Mouse (Mus musculus): Measurements from ENCODE around the gene Gm1604a.
"Not testable (repeated sequence)": the region's sequence is repeated elsewhere in the genome, so short reads cannot be mapped to it uniquely, and the experiment has no call there.

Gene Gm1604a

DNA sequence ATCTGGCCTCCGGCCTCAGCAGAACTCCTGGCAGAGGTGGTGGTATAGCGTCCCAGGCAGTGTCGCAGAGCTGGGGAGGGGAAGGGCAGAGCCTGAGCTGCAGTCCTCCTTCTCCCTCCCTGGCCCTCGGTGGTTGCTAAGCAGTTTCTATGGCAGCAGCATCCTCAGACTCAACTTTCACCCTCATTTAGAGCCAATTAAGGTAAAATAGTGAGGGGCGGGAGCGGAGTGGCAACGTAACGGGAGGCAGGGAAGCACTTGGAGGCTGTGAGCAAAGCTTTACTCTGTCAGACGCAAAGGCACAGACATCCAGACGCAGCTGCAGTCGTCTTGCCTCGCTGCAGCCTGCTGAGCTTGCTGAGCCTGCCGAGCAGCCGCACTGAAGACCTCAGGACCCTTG, at the start of gene Gm1604a:
Gene Gm1604a (plus strand): TSS at position 312 of the 400 bp plus-strand sequence.
- DNase-seq: peak; percentile 7 to 23

DNA sequence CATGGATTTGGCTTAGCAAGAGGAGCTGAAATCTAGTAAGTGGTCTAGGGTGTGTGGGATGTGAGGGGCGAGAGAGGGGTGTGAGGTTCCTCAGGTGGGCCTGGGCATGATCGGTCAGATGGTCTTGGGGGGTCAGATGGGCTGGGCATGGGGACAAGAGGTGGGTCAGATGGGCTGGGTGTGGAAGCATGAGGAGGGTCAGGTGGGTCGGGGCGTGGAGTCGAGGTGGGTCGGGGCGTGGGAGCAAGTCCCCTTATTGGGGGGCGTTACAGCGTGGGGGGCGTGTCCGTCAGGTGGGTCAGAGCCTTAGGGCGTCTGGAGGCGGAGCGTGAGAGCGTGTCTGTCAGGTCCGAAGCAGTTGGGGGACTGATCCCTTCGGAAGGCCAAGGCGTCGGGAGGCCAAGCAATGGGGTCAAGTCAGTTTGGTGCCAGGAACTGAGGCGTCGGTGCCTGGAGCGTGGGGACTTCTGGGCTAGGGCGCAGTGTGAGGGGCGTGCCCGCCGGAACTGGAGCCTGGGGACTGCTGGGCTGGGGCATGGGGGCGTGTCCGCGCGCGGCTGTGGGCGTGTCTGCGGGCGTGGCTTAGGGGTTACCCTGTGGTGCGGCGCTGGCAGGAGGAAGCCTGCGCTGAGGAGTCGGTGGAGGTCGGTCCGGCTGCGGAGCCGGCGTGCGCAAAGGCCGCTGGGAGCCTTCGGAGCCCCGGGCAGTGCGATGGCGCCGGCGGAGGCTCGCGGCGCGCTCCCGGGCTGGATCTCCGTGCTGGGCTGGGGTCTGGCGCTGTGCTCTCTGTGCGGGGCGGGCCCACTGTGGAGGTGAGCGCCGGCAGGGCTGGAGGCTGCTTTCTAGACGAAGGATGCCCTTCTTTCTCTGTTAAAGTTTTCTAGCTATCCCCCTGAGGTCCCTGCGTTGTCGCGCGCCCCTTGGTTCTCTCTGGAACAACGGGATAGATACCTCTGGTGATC, 46.8 kb upstream of the Gm1604a start, which contains the start of gene Gm49721:
Gene Gm49721 (plus strand): TSS at position 618 of the 962 bp plus-strand sequence.
- DNase-seq: peak; percentile 60 to 67

DNA sequence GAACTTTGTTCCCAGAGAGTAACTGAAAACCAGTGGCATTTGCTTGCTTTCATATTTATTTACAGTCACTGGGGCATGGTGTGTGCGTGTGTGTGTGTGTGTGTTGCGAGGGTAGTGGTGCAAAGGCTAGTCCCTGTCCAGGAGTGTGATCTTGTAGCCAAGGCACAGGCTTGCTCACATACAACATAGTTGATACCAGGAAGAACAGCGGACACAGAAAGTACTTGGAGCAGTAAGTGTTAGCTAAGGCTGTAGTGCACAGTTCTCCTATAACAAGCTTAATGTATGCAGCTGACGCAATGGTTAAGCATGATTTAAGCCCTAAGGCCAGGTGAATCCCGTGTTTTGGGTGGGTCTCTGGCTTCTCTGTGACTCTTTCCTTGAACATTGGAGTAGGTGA, 46.0 kb upstream of the Gm1604a start:
- DNase-seq: not testable (repeated sequence)

DNA sequence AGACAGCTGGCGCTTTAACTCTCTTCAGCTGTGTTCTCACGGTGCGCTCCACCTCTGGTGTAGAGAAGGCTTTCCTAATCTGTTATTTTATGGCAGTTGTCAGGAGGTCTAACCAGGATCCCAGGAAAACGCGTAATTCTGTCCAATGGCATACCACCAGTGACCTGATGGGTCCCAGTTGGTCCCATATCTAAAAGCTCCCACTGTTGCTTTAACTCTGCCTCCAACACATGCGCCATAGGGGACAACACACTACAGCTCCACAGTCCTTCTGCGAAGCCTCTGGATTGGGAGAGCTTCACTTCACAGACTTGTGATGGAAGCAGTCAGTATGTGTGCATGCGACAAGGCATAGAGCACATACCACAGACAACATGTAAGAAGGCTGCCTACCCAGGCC, 45.2 kb upstream of the Gm1604a start:
- not testable (repeated sequence) for DNase-seq

DNA sequence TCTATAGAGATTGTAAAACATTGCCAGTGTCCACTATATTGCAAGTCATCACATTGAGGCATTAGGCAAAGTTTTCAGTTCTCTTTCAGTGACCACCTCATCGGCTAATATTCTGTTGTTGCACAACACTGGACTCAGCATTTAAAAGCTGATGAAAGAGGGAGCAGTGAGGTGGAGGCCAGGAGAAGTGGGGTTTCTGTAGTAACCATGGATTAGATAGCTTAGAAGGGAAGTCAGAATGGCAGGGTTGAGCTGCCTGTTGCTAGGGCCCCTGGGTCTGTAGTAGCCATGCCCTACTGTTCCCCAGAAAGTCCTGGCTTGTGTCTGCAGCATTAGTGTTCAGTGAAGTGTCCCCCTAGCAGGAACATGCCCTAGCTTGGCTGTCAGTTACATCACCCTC, 39.2 kb upstream of the Gm1604a start:
- not testable (repeated sequence) for DNase-seq

DNA sequence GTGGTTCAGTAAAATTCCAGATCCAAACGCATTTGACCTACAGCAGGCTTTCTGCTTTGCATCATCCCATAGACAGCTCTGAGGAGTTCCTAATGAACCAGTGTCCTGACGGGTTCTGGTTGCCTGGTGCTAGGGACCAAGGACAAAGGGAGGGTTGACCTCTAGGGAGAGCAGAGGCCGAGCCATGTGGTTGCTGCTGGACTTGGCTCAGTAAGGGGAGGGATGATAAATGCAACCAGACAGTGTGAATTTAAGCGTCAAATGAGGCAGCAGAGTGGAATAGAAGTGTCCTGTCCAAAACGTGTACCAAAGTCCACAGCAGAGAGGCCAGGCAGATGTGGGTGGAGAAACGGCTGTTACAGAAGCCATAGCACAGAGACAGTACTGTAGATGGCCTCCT, 29.9 kb upstream of the Gm1604a start:
- not testable (repeated sequence) for DNase-seq

DNA sequence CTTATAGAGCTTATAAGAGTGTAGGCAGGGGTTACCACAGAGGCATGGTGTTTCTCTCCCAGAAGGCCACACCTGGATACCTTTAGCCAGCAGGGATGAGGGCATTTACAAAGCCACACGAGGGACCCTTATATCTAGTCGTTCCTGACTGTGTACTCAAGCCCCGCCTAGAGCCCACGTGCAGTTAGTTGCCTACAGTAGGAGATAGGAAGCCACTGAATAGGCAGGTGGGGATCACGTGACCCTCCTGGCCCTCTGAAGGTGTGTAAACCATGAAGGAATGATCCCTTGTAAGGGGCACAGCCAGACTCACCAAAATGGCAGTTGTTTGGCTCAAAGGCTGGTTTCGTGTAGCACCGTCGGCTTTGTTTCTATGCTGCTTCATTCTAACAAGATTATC, 28.5 kb upstream of the Gm1604a start:
- DNase-seq: not testable (repeated sequence)

DNA sequence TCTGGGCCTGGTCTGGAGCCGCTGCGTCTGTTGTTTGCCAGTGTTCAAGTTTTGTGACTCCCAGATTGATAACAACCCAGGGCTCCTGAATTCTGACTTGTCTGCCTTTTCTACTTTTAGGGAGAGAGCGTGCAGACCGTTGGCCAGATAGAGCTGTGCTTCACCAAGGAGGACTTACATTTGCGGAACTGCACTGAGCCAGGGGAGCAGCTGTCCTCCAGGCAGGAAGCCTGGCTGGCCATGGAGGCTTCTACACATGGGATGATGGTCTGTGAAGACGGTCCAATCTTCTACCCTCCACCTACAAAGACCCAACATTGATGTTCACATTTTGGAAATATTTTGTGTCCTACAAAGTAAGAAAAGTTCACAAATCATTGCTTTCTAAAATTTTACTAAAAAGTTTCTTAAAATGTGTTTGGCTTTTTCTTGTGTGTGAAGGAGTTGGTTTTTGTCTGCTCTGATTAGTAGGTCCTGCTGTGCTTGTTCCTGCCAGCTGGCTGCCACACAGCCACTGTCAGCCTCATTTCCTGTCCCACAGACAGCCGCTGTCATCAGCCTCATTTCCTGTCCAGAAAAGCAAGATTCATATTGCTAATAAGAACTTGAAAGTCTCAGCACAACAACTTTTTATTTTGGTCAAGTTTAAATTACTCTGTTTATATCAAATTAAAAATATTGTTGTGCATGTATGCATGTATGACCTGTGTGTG, 27.4 kb upstream of the Gm1604a start:
- not testable (repeated sequence) for DNase-seq

DNA sequence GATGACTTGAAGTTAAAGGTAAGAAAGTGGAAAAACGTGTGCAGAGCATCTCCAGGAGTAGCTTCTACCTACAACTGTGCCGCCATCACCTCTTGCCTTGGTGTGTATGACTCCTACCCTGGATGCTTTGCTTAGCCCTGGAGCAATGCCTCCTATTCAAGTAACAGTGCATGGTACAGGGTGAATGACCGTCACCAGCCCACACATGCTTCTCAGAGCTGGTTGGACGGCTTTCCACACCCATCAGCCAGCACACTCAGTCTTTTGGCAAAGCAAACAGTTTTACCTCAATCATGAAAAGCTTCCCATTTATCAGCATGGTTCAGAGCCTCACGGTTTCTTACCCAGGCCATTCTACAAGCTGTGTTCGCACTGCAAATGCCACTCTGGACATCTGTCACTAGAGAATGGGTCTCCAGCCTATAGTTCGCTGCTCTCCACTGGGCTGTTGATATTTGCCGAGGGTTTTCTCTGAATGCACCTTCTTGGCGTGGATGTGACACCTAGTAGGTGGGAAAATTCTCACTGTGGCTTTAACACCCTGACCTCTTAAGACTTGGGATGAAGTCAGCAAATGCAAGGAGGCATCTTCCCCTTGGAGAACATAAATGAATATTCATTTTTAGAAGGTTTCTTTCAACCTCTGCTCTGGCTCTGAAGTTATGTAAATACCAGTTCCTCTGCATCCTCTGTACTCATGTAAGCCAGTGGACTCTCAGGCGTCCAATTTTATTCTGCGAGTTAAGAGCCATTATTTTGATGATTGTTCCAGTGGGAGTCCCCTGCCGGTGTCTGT, 23.4 kb upstream of the Gm1604a start:
- DNase-seq: not testable (repeated sequence)

DNA sequence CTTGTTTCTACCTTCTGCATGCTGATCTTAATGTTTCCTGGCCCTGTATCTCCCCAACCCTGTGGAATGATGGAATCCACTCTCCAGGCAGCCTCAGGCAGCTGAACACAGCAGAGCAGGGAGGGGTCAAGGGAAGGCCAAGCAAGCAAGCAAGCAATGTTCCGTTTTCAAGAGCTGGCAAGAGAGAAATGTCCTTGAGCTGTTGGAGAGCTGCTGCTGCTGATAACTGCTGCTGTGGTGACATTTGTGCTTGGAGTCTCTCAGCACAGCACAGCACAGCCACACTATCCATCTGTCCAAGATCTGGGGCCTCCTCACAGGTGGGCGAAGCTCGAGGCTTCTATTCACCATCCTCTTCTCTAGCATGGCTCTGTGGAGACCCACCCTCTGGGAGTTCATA, 22.0 kb upstream of the Gm1604a start:
- not testable (repeated sequence) for DNase-seq

DNA sequence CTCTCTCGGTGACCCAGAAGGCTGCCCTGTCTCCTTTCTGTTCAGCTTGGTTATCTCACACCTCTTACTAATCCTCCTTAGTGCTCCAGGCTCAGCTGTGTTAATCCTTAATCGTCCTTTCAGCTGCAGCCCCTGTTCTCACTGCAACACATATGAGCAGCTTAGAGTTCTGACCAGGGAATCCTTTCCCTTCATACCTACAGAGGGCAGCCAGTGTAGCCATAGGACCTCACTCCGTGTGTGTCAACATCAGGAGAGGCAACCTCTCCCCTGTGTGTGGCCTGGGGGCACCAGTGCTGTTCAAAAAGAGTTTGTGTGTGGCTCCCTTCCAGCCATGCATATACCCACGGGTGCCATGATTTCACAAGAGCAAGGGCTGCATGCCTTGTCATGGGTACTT, 19.7 kb upstream of the Gm1604a start:
- DNase-seq: not testable (repeated sequence)

DNA sequence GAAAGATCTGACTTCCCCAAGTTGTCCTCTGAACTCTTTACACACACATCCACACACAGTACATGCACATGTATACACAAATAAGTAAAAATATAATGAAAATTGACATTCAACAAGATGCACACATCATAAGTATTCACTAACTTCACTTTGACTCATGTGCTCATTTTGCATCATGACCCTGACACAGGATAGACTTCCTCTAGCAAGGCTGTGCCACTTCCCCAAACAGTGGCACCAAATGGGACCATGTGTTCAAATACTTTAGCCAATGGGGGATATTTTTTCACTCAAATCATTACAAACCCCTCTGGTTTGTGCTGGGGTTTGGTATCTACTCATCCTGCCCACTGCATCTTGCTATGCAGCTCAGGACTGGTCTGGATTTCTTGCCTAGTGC, 16.5 kb upstream of the Gm1604a start:
- not testable (repeated sequence) for DNase-seq

DNA sequence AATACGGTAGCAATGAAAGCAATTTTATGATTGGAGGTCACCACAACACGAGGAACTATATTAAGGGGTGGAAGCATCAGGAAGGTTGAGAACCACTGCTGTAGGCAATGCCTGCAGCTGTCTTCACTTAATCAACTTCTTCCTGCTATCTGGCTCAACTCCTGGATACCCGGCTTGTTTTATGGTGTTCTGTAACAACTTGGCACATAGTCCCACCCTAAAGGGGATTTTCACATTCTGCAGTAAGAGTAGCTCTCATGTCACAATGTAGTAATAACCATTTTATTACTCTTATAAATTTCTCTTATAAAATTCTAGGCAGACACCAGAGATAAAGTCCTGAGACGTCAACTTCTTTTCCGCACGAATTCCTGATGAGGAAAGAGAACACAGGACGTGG, 15.9 kb upstream of the Gm1604a start:
- DNase-seq: not testable (repeated sequence)

DNA sequence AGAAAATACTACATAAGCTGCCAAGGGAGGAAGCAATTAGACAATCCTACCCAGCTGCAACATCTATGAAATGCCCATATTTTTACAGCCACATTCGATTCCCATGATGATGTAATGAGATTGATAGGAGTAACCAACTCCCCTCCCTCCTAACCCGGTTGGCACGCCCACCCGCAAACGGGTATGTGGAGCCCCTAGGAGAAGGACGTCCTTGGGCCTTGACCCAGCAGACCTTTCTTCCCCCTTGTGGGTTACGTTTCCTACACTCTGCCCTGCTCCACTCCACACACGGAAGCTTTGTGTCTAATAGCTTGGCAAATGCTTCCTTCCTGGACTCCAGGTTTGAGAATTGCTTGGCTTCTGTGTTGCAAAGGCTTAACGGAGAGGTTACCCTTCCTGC, 15.5 kb upstream of the Gm1604a start:
- not testable (repeated sequence) for DNase-seq

DNA sequence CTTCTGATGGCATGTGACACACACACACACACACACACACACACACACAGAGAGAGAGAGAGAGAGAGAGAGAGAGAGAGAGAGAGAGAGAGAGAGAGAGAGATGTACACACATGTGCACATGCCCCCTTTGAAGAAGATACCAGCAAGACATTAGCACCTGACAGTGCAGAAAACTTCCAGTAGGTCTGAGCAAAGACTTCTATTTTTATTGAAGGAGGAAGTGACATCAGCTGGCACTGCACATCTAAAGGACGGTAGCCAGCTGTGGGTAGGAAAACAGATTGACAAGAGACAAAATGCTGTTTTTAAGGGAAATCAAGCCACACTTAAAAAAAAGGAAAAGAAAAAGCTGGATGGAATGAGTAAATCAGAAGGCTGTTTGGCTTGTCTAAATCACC, 11.2 kb upstream of the Gm1604a start:
- not testable (repeated sequence) for DNase-seq

DNA sequence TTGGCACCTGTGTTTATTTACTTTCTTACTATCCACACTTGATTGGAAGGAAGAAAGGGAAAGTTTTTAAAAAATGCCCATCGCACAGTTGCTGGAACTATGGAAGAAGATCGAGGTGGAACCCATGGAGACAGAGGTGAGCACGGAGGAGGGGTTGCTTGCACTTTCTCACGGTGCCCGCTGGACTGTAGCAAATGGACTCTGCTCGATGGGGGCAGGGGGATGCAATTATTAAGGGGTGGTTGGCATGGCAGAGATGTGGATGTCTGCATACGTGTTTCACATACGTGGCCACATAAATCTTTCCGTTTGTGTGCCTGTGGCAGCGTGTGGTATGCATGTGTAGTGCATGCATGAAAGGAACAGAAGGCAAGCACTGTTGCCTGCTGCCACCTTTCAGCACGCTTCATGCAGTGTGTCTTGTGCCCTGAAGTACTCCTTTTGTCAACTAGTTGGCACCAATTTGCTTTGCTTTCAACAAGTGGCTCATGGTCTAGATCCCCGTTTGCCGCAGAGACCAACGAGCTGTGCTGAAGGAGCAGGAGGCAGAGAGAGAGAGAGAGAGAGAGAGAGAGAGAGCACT, 487 bp downstream of the Gm1604a start:
- not testable (repeated sequence) for DNase-seq

DNA sequence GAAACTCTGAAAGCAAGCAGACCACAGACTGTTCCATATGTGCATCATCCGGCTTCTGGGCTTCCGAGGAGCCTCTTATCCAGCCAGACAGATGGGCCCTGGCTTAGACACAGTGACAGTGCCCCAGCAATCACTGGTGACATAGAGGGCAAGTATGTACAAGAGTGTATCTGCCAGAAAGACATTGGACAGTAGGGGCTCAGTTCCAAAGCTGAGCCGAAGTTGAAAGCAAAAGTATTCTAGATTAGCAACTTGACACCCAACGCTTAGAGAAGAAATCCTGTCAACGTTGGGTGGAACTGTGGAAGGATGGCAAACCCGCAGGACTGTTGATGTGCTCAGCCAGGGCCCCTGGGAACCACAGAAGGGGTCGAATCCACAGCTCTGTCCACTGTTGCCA, 4.8 kb downstream of the Gm1604a start:
- not testable (repeated sequence) for DNase-seq

DNA sequence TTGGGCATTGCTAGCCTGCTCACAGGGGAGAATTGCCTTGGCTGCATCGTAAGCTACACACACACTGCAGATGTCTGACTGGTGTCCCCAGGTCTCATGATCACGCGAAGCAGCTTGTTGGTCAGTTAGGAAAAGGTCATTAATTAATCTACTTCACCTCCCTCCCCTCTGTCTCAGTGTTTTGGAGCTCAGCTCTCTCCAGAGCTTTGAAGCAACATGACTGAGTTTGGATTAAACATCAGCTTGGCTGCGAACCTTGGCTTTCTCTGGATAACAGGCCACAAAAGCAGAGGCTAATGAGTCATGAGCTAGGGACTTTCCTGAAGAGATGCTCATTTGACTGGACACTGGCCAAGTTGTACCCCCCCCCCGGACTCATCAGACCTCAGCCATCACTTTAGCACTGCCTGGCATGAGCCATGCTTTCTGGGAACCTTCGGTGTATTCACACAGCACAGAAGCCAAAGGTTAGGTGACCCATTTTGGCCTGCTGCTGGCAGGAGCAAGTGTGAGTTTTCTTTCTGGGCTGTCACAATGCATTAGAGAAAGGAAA, 5.3 kb downstream of the Gm1604a start:
- not testable (repeated sequence) for DNase-seq

DNA sequence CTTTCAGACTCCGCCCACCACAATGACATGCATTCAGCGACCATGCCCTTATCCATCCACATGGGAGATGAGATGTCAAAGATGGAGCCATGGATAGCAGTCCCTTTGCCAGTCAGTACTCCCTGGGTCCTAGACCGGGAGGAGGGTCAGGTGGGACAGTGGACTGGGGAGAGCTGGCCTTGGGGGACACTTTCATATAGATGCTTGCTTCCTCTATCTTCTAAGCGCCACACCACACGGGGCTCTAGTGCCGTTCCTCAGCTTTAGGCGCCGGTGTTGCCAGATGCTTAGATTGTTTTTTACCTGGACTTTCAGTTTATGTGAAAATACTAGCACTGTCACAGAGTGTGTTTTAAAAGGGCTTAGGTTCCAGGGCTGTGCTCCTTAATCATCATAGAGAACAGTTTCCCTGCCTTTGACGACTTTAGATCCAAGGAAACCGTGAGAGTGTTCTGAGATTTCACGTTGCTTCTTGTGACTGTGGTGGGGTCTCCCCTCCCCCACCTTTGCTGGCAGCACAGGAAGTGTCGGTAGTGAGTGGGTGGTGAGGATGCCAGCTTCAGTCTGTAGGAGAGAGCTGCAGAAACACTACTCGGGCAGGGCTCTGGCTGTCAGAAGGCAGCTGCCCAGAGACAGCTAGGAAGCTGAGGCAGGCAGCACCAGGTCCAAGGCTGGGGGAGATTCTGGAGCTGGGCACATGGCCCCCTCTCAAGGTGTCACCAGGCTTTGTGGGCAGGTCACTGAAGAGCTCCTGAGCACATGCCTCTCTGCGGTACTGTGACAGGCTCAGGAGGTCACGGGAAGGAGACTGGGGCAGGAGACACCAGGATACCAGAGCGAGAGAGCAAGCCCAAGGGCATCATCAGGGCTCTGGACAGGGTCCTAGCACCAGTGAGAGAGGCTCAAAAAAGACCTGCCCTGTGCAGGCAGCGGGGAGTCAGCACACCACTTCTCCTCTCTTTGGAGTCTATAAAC, 8.1 kb downstream of the Gm1604a start:
- not testable (repeated sequence) for DNase-seq

DNA sequence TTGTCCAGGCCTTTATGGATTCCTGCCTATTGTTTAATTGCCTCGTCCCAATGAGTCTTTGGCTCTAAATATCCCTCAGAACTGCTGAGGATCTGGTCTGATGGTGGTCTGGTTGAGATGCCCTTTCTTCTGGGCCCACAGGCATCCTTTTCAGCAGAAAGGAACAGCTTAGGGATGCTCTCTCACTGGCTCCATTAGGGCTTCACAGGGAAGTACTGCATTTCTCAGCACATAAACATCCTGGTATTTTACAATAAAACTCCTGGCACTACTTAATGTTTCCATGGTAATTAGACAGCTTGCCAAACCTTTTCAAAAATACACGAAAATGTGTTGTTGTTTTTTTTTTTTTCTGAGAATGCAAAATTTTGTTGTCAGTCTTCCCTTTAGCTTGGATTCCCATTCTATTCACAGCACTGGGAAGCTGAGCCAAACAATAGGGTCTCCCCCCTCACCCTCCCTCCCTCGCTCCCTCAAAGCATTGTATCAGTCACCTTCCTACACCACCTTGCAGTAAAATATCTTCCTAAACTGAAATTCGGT, 43.7 kb downstream of the Gm1604a start:
- not testable (repeated sequence) for DNase-seq

Data from cerebellum, postnatal 25 days (tissue).